Mouse (Mus musculus) limb, embryonic 11.5 days (tissue): Measurements from ENCODE around the gene 2510009E07Rik. TPM values are rescaled to one million over a fixed set of nuclear protein-coding genes. Genes with fewer than 3 reads are reported as not detected.
A peak's percentile ranks its signal among the peaks of the same experiment; 100 is the strongest.

Source experiments
- ATAC-seq: fragments of 200-750 bp; cut with Nextera tagmentation; 2 replicates; pipeline ENCODE4 v1.8.0; 2017; ENCODE audit warnings: low read depth; ENCODE audit not compliant: insufficient number of reproducible peaks, low FRiP score, low TSS enrichment
- DNase-seq: peaks from one replicate; pipeline ENCODE4 v3.0.0-alpha.2; 2015; ENCODE audit warnings: low spot score
- H3K27ac ChIP-seq: fragments of 300-500 bp; sonication (generic); replicated peaks from 2 replicates; pipeline ENCODE4 v1.5.1; 2014; ENCODE audit warnings: low read depth, mild to moderate bottlenecking, low read length
- H3K27me3 ChIP-seq: fragments of 300-500 bp; sonication (generic); 2 replicates; pipeline ENCODE4 v1.6.1; 2014; ENCODE audit warnings: mild to moderate bottlenecking, low read length, mixed read lengths; ENCODE audit not compliant: control insufficient read depth, insufficient read depth
- H3K36me3 ChIP-seq: fragments of 300-500 bp; sonication (generic); 2 replicates; pipeline ENCODE4 v1.6.1; 2014; ENCODE audit warnings: mild to moderate bottlenecking, low read length, moderate library complexity, mixed read lengths; ENCODE audit not compliant: control insufficient read depth, insufficient read depth
- H3K4me1 ChIP-seq: fragments of 300-500 bp; sonication (generic); 2 replicates; pipeline ENCODE4 v1.6.1; 2014; ENCODE audit warnings: low read length, mixed read lengths; ENCODE audit not compliant: control insufficient read depth, insufficient read depth
- H3K4me2 ChIP-seq: fragments of 300-500 bp; sonication (generic); 2 replicates; pipeline ENCODE4 v1.6.1; 2014; ENCODE audit warnings: low read depth, mild to moderate bottlenecking, moderate library complexity; ENCODE audit not compliant: severe bottlenecking
- H3K4me3 ChIP-seq: fragments of 300-500 bp; sonication (generic); 2 replicates; pipeline ENCODE4 v1.5.1; 2014; ENCODE audit warnings: low read depth, low read length
- H3K9ac ChIP-seq: fragments of 300-500 bp; sonication (generic); 2 replicates; pipeline ENCODE4 v1.6.1; 2014; ENCODE audit warnings: mild to moderate bottlenecking, low read length
- H3K9me3 ChIP-seq: fragments of 300-500 bp; sonication (generic); 2 replicates; pipeline ENCODE4 v1.6.1; 2016; ENCODE audit warnings: low read length; ENCODE audit not compliant: control insufficient read depth
- WGBS: fragments of 180-500 bp; shearing (Covaris S2); extraction: QIAGEN DNeasy Blood & Tissue Kit; methylation state at CpG from one replicate; pipeline ENCODE4 v1.1.7; 2014; 5-methylcytosine and 5-hydroxymethylcytosine counted together
- polyA plus RNA-seq: library from polyadenylated mRNA; unstranded; fragments of >200 nt; fragmentation: Nextera tagmentation; extraction: Ambion mirVana; gene quantifications from 2 replicates; pipeline ENCODE4 v1.2.1, GENCODE M21; 2014

Gene 2510009E07Rik
- polyA plus RNA-seq, 1 experiment from 2014 or later = 8.2 TPM

DNA sequence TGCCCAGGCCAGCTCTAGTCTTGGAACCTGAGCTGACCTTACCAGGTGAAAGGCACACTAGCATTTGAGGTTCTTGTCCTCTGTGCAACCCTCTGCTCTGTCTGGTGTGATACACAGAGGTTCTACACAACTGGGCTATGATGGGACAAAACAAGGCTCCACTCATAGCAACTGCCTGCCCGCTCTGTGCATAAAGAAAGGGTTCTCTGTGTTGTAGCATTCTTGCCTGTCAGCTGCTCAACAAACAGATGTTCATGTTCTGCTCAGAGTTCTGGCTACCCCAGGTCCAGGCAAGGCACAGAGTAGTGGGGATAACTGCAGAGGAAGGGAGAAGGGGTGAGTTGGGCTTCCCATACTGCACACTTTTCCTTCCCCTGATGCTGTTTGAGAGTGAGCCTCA, 29.8 kb upstream of the 2510009E07Rik start:
- no peaks in the 10 kb centered on the region for H3K9me3 ChIP-seq
- no peaks in the 10 kb centered on the region for H3K36me3 ChIP-seq
- no peak overlapping the region for H3K4me2 ChIP-seq
- DNase-seq (no peak), ATAC-seq (no peak)
- H3K27me3 ChIP-seq = no peaks in the 10 kb centered on the region
- no peaks in the 10 kb centered on the region for H3K4me1 ChIP-seq
- H3K9ac ChIP-seq = no peak overlapping the region
- H3K4me3 ChIP-seq = no peak overlapping the region
- WGBS = 96% methylated on average over 1 of the region's 1 CpGs
- H3K27ac ChIP-seq = no peak overlapping the region

DNA sequence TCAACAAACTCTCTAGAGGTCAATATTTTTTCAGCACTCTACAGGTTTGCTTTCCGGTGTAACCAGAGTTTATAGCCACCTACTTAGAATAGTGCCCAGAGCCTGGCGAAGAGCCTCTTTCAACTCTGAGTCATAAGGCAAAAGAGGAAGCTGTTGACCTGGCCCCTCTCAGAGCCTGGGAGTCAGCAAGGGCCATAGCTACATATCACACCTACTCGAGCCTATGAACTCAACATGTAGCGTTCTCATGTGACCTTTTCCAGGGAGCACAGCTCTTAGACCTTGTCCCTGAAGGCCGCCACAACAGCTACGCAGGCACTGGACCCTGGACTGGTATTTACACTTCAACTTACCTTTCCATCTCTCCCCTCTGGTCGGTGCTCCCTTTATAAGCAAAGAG, 25.3 kb upstream of the 2510009E07Rik start:
- H3K9ac ChIP-seq = no peak overlapping the region
- ATAC-seq (no peak), DNase-seq (no peak)
- 89% methylated on average over 7 of the region's 7 CpGs for WGBS
- no peak overlapping the region for H3K4me2 ChIP-seq
- no peak overlapping the region for H3K4me3 ChIP-seq
- H3K36me3 ChIP-seq = no peaks in the 10 kb centered on the region
- H3K27ac ChIP-seq = no peak overlapping the region
- H3K9me3 ChIP-seq = no peaks in the 10 kb centered on the region
- H3K4me1 ChIP-seq = no peaks in the 10 kb centered on the region
- H3K27me3 ChIP-seq = no peaks in the 10 kb centered on the region

DNA sequence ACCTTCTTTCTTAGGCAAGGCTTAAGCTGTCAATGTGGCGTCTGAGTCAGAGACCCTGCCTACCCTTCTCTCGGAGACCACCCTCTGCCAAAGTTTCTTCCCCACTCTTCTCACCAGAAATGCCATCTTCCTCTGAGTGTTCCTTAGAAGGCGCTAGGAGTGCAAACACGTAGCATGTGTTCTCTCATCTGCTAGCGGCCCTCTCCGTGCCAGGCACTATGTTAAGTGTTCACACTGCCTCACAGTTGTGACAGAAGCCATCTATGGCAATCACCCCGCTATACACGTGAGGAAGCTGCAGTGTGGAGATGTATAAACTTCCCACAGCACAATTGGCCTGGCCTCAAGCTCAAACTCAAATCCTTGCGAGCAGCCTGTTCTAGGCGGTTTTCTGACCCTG, 20.1 kb upstream of the 2510009E07Rik start:
- Histone ChIP-seq H3K4me1 (no peaks in the 10 kb centered on the region), H3K27me3 (no peaks in the 10 kb centered on the region), H3K9ac (no peak overlapping the region), H3K36me3 (no peaks in the 10 kb centered on the region), H3K27ac (no peak overlapping the region), H3K4me2 (no peak overlapping the region), H3K4me3 (no peak overlapping the region), H3K9me3 (no peaks in the 10 kb centered on the region)
- ATAC-seq (no peak), DNase-seq (no peak)
- WGBS = 85% methylated on average over 10 of the region's 10 CpGs

DNA sequence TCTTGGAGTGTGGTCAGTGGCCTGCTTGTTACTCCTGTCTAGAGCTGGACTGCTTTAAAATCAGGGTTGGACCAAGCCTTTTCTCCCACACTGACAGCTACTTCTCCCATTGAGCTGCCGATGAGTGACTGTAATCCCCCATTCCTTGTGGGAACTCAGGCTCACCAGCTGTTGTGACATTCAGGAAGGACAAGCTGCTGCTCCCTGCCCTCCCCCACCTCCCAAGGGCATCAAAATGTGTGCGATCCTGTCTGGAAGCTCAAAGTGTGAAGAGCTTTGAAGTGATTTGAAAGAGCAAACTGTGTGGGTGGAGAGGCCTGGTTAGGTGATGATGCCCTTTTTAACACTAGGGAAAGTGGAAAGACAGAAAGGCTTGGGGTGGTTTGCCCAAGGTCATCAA, 15.9 kb upstream of the 2510009E07Rik start:
- DNase-seq (no peak), ATAC-seq (no peak)
- H3K4me3 ChIP-seq = no peak overlapping the region
- 10% methylated on average over 2 of the region's 2 CpGs for WGBS
- no peaks in the 10 kb centered on the region for H3K36me3 ChIP-seq
- H3K4me2 ChIP-seq = no peak overlapping the region
- H3K9ac ChIP-seq = no peak overlapping the region
- H3K27me3 ChIP-seq = no peaks in the 10 kb centered on the region
- no peaks in the 10 kb centered on the region; the same call in 1 of the 2 replicates for H3K4me1 ChIP-seq
- H3K9me3 ChIP-seq = no peaks in the 10 kb centered on the region
- no peak overlapping the region for H3K27ac ChIP-seq

DNA sequence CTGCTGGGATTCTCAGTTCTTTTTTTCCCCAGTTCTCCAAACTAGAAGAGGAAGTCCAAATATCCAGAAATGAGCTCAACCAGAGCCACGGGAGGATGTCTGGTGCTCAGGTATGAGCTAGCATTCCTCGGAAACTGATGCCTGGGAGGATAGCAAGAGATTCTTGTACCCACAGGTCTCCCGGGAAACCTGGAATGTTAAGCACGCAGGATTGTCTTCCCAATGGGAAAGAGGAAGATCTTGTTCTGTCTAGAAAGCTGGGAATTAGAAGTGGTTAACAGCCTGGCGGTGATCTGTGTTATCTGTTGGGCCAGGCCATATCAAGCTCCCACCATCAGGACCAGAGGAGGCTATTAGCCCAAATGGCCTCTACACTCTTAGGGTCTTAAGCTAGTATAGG, 10.2 kb upstream of the 2510009E07Rik start:
- WGBS = 59% methylated on average over 5 of the region's 5 CpGs
- no peak overlapping the region for H3K4me3 ChIP-seq
- no peaks in the 10 kb centered on the region for H3K36me3 ChIP-seq
- no peak overlapping the region for H3K4me2 ChIP-seq
- H3K27me3 ChIP-seq = no peaks in the 10 kb centered on the region
- DNase-seq (no peak), ATAC-seq (no peak)
- H3K27ac ChIP-seq = no peak overlapping the region
- H3K9me3 ChIP-seq = no peaks in the 10 kb centered on the region
- no peaks in the 10 kb centered on the region; the same call in 1 of the 2 replicates for H3K4me1 ChIP-seq
- H3K9ac ChIP-seq = no peak overlapping the region

DNA sequence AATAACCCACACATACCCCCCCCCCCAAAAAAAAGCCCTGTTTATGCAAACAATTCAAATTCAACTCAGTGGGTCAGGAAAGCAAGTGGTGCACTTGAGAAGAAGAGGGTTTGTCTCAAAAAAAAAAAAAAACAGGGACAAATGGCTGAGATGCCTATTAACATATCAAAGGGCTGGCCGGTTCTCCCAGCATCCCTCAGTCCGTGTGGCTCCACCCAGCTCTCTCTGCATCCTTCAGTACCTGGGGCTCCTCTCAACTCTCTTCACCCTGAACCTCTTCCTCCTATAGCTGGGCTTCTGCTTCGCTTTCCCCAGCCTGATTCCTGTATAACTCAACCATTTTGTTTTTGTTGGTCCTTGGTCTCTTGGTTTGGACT, 7.8 kb upstream of the 2510009E07Rik start:
- WGBS = 11% methylated on average over 3 of the region's 3 CpGs
- H3K4me2 ChIP-seq = no peak overlapping the region
- no peak for ATAC-seq

DNA sequence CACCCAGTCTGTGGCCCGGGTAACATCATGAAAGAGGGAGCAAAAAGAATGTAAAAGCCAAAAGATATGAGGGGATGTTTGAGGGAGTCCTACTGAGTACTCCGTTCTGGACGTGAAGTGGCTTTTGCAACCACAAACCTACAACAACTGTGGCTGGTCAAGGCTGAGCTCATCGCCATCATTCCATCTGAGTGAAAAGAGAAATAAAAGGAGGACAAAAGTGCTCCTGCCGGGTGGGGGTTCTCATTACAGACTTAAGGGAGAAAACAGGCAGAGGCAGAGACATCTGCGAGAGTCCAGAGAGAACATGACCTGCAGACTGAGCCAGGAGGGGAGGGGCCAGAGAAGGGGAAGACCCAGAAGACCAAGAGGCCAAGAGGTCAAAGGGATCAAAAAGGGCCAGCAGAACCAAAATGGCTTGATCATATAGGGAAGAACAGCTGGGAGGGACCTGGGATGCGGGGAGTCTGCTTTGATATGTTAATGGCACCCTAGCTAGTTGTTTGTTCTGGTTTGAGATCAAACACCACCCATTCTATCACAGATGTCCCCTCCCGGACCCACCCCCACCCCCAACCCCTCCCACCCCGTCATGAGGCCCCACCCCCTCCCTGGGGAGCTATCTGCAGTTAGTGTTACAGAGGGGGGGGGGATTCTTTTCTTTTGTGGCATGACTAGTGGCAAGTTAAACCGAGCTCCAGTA, 7.3 kb upstream of the 2510009E07Rik start:
- H3K9ac ChIP-seq = no peak overlapping the region
- no peak for ATAC-seq
- no peak overlapping the region for H3K4me3 ChIP-seq
- H3K36me3 ChIP-seq = no peaks in the 10 kb centered on the region
- H3K27me3 ChIP-seq = no peaks in the 10 kb centered on the region
- 21% methylated on average over 10 of the region's 10 CpGs for WGBS
- H3K27ac ChIP-seq = no peak overlapping the region
- H3K9me3 ChIP-seq = no peaks in the 10 kb centered on the region
- DNase-seq = no peak
- H3K4me2 ChIP-seq = no peak overlapping the region
- H3K4me1 ChIP-seq = no peaks in the 10 kb centered on the region; the same call in 1 of the 2 replicates

More for the DNA sequence above, 7.8 kb upstream of the 2510009E07Rik start:
- no peak overlapping the region for H3K9ac ChIP-seq
- no peaks in the 10 kb centered on the region for H3K36me3 ChIP-seq
- no peak overlapping the region for H3K27ac ChIP-seq
- H3K27me3 ChIP-seq = no peaks in the 10 kb centered on the region
- no peaks in the 10 kb centered on the region; the same call in 1 of the 2 replicates for H3K4me1 ChIP-seq
- no peak overlapping the region for H3K4me3 ChIP-seq
- DNase-seq = peak; percentile 26
- H3K9me3 ChIP-seq = no peaks in the 10 kb centered on the region

DNA sequence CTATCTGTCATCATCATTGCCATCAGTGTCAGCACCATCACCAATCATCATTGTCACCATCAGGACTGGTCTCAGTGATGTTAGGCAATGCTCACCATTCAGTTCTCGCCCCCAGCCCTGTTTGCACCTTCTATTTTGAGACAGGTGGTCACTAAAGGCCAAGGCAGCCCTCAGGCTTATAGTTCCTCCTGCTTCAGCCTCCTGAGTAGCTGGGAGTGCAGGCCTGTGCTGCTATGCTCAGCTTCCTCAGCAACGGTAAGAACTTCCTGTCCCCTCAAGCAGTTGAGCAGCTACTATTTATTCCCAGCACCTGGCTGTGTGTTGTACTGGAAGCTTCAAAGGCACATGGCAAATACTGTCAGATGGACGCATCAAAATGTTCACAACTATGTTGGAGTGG, 3.7 kb upstream of the 2510009E07Rik start:
- no peak overlapping the region for H3K27ac ChIP-seq
- DNase-seq = no peak
- H3K9me3 ChIP-seq = no peaks in the 10 kb centered on the region
- WGBS = 70% methylated on average over 3 of the region's 3 CpGs
- H3K4me2 ChIP-seq = no peak overlapping the region
- H3K9ac ChIP-seq = no peak overlapping the region
- no peak overlapping the region for H3K4me3 ChIP-seq
- ATAC-seq = no peak
- H3K4me1 ChIP-seq = no peaks in the 10 kb centered on the region
- H3K36me3 ChIP-seq = no peaks in the 10 kb centered on the region
- no peaks in the 10 kb centered on the region for H3K27me3 ChIP-seq

DNA sequence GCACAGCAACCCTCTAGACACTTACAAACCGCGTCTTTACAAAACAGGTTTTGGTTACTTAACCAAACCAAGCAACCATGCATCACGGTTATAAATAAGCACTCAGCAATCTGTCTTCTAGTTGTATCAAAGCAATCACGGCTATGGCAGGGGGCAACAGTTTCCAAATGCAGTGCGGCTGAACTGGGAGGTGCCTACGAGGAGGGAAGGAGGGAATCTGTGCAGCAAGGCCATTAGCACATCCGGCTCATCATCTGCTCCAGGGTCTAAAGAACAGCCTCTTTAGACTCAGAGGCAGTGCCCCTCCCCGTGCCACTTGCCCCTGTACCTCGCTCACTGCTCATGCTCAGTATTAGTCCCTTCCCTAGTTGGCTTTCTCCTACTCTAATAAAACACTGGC, 2.5 kb upstream of the 2510009E07Rik start:
- WGBS = 72% methylated on average over 9 of the region's 9 CpGs
- no peaks in the 10 kb centered on the region for H3K27me3 ChIP-seq
- no peak for DNase-seq
- H3K9me3 ChIP-seq = no peaks in the 10 kb centered on the region
- H3K4me2 ChIP-seq = no peak overlapping the region
- H3K27ac ChIP-seq = no peak overlapping the region
- no peaks in the 10 kb centered on the region for H3K4me1 ChIP-seq
- no peak overlapping the region for H3K4me3 ChIP-seq
- H3K9ac ChIP-seq = no peak overlapping the region
- ATAC-seq = no peak
- H3K36me3 ChIP-seq = no peaks in the 10 kb centered on the region
